Mouse (Mus musculus) stomach, postnatal 0 days (tissue): ENCODE data around the gene Arhgef28.

Experiments
- CTCF ChIP-seq: IDR thresholded peaks from 2 replicates; pipeline ENCODE4 v1.5.1; 2016; ENCODE audit warnings: antibody characterized with exemption, low read depth, mild to moderate bottlenecking, moderate library complexity
- EP300 ChIP-seq: optimal IDR thresholded peaks from 2 replicates; pipeline ENCODE3; 2016; ENCODE audit warnings: antibody characterized with exemption

GRCm38 (mm10) chr13:98156656-98157055, 49.6 kb downstream of the Arhgef28 start:
- no peak for TF ChIP-seq EP300
- TF ChIP-seq CTCF: no peak
